Mouse (Mus musculus): ENCODE results near the gene Tac4. TPM values are rescaled to one million over a fixed set of nuclear protein-coding genes. Genes with fewer than 3 reads are reported as not detected.

Tac4 gene
- polyA plus RNA-seq, 1 experiment from 2014 or later = 0.21 TPM

GRCm38 (mm10) chr11:95231688-95232328, 29.5 kb upstream of the Tac4 start:
- no peaks in the 10 kb centered on the region for H3K4me1 ChIP-seq (ENCODE audit: control insufficient read depth, insufficient read depth, low read length)
- no peak overlapping the region for H3K9ac ChIP-seq (replicated peaks; ENCODE audit: low read depth, low read length)
- no peaks in the 10 kb centered on the region for H3K36me3 ChIP-seq (ENCODE audit: control insufficient read depth, insufficient read depth, low read length)
- peak; percentile 61 for ATAC-seq (ENCODE audit: low read depth)
- no peaks in the 10 kb centered on the region for H3K9me3 ChIP-seq (ENCODE audit: control insufficient read depth, low read length)
- 8% methylated on average over 24 of the region's 24 CpGs for WGBS
- H3K27ac ChIP-seq (ENCODE audit: low read depth, low read length) = no peak overlapping the region
- H3K27me3 ChIP-seq (ENCODE audit: control insufficient read depth, insufficient read depth, low read length) = no peaks in the 10 kb centered on the region
- peak overlapping the region; percentile 26; the same call in 1 of the 2 replicates for H3K4me2 ChIP-seq (ENCODE audit: low read depth, low read length)
- no peak overlapping the region for H3K4me3 ChIP-seq (ENCODE audit: low read depth, low read length)

- Histone ChIP-seq H3K36me3 (ENCODE audit: control insufficient read depth, insufficient read depth, low read length) (no peaks in the 10 kb centered on the region), H3K4me3 (ENCODE audit: low read depth, low read length) (no peak overlapping the region), H3K27me3 (ENCODE audit: control insufficient read depth, insufficient read depth, low read length) (no peaks in the 10 kb centered on the region), H3K4me2 (ENCODE audit: low read depth, low read length) (no peak overlapping the region), H3K9me3 (ENCODE audit: control insufficient read depth, low read length) (no peaks in the 10 kb centered on the region), H3K4me1 (ENCODE audit: control insufficient read depth, insufficient read depth, low read length) (no peaks in the 10 kb centered on the region), H3K9ac (replicated peaks; ENCODE audit: low read depth, low read length) (no peak overlapping the region), H3K27ac (ENCODE audit: low read depth, low read length) (no peak overlapping the region)
- WGBS = 38% methylated on average over 6 of the region's 6 CpGs
- ATAC-seq (ENCODE audit: low read depth) = no peak; the same call in 1 of the 2 replicates
Measured at GRCm38 (mm10) chr11:95232329-95232696, 29.0 kb upstream of the Tac4 start.

DNA sequence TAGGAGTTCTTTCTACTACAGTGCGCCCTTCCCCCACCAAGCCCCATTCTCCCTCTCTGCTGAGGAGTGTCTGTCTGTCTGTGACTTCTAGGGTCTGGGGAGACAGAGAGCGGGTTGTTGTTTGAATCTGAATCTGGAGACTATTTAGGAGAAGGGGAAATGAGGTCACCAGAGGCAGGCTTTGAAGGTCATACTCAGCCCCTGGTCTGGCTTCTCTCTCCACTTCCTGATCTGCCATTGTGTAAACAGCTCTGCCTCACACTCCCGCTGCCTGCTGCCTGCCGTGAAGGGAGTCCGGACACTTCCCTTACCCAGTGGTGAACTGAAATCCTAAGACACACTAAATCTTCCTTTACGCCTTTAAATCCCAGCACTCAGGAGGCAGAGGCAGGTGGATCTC, 22.9 kb upstream of the Tac4 start:
- H3K4me3 ChIP-seq (ENCODE audit: low read depth, low read length) = no peak overlapping the region
- H3K27ac ChIP-seq (ENCODE audit: low read depth, low read length) = no peak overlapping the region
- 85% methylated on average over 6 of the region's 6 CpGs for WGBS
- H3K4me1 ChIP-seq (ENCODE audit: control insufficient read depth, insufficient read depth, low read length) = no peaks in the 10 kb centered on the region
- H3K27me3 ChIP-seq (ENCODE audit: control insufficient read depth, insufficient read depth, low read length) = no peaks in the 10 kb centered on the region
- no peak overlapping the region for H3K9ac ChIP-seq (replicated peaks; ENCODE audit: low read depth, low read length)
- H3K4me2 ChIP-seq (ENCODE audit: low read depth, low read length) = no peak overlapping the region
- no peak for ATAC-seq (ENCODE audit: low read depth)
- H3K9me3 ChIP-seq (ENCODE audit: control insufficient read depth, low read length) = no peaks in the 10 kb centered on the region
- H3K36me3 ChIP-seq (ENCODE audit: control insufficient read depth, insufficient read depth, low read length) = no peaks in the 10 kb centered on the region

GRCm38 (mm10) chr11:95242653-95243052, 18.7 kb upstream of the Tac4 start:
- Histone ChIP-seq H3K4me1 (ENCODE audit: control insufficient read depth, insufficient read depth, low read length) (no peaks in the 10 kb centered on the region), H3K9ac (replicated peaks; ENCODE audit: low read depth, low read length) (no peak overlapping the region), H3K4me3 (ENCODE audit: low read depth, low read length) (no peak overlapping the region), H3K9me3 (ENCODE audit: control insufficient read depth, low read length) (no peaks in the 10 kb centered on the region), H3K27ac (ENCODE audit: low read depth, low read length) (no peak overlapping the region), H3K36me3 (ENCODE audit: control insufficient read depth, insufficient read depth, low read length) (no peaks in the 10 kb centered on the region), H3K27me3 (ENCODE audit: control insufficient read depth, insufficient read depth, low read length) (no peaks in the 10 kb centered on the region), H3K4me2 (ENCODE audit: low read depth, low read length) (no peak overlapping the region)
- 70% methylated on average over 6 of the region's 6 CpGs for WGBS
- ATAC-seq (ENCODE audit: low read depth) = no peak

DNA sequence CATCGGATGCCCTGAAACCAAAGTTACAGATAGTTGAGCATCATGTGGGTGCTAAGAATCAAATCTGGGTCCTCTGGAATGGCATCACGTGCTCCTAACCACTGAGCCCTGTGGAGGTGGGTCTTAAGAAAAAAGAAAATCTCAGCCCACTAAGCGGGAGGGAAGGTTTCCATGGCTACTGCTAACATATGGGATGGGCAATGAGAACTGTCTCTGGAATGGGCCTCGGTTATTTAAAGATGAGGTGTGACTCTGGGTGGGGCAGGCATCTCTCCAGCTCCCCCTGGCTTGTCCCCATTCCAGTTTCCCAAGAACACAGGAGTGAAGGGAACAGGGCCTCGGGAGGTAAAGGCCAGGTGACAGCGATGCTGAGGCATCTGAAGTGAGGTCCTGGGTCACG, 15.9 kb upstream of the Tac4 start:
- Histone ChIP-seq H3K4me3 (ENCODE audit: low read depth, low read length) (no peak overlapping the region), H3K4me2 (ENCODE audit: low read depth, low read length) (no peak overlapping the region), H3K27ac (ENCODE audit: low read depth, low read length) (no peak overlapping the region), H3K9ac (replicated peaks; ENCODE audit: low read depth, low read length) (no peak overlapping the region), H3K27me3 (ENCODE audit: control insufficient read depth, insufficient read depth, low read length) (no peaks in the 10 kb centered on the region), H3K9me3 (ENCODE audit: control insufficient read depth, low read length) (no peaks in the 10 kb centered on the region), H3K4me1 (ENCODE audit: control insufficient read depth, insufficient read depth, low read length) (no peaks in the 10 kb centered on the region), H3K36me3 (ENCODE audit: control insufficient read depth, insufficient read depth, low read length) (no peaks in the 10 kb centered on the region)
- WGBS = 74% methylated on average over 7 of the region's 7 CpGs
- ATAC-seq (ENCODE audit: low read depth) = no peak

DNA sequence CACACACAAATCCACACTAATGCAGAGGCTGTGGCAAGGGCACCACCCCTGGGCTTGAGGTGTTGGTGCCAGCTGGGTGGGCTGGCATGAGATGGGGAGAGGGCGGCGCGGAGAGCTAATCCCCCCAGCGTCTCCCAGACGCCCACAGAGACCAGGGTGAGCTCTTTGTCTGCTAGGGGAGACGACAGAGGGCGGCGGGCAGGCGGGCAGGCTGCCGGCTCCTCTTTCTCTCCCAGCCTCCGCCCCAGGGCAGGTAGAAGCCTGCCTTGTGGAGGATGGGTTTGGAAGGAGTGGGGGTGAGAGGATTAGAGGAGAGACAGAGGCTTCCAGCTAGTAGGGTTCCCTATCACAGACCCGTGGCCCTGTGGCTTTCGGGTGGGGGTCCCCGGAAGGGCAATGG, 14.3 kb upstream of the Tac4 start:
- Histone ChIP-seq H3K9me3 (ENCODE audit: control insufficient read depth, low read length) (no peaks in the 10 kb centered on the region), H3K4me2 (ENCODE audit: low read depth, low read length) (no peak overlapping the region), H3K27me3 (ENCODE audit: control insufficient read depth, insufficient read depth, low read length) (no peaks in the 10 kb centered on the region), H3K4me3 (ENCODE audit: low read depth, low read length) (no peak overlapping the region), H3K9ac (replicated peaks; ENCODE audit: low read depth, low read length) (no peak overlapping the region), H3K27ac (ENCODE audit: low read depth, low read length) (no peak overlapping the region), H3K4me1 (ENCODE audit: control insufficient read depth, insufficient read depth, low read length) (no peaks in the 10 kb centered on the region), H3K36me3 (ENCODE audit: control insufficient read depth, insufficient read depth, low read length) (no peaks in the 10 kb centered on the region)
- ATAC-seq (ENCODE audit: low read depth) = no peak
- WGBS = 59% methylated on average over 14 of the region's 14 CpGs

- no peak overlapping the region for H3K4me2 ChIP-seq (ENCODE audit: low read depth, low read length)
- 40% methylated on average over 10 of the region's 10 CpGs for WGBS
- no peak for ATAC-seq (ENCODE audit: low read depth)
Measured at GRCm38 (mm10) chr11:95250110-95250509, 11.2 kb upstream of the Tac4 start.

GRCm38 (mm10) chr11:95251295-95251694, 10.0 kb upstream of the Tac4 start:
- WGBS = 6% methylated on average over 11 of the region's 11 CpGs
- no peak overlapping the region for H3K4me2 ChIP-seq (ENCODE audit: low read depth, low read length)
- no peaks in the 10 kb centered on the region for H3K9me3 ChIP-seq (ENCODE audit: control insufficient read depth, low read length)
- H3K4me3 ChIP-seq (ENCODE audit: low read depth, low read length) = no peak overlapping the region
- no peak overlapping the region for H3K27ac ChIP-seq (ENCODE audit: low read depth, low read length)
- H3K27me3 ChIP-seq (ENCODE audit: control insufficient read depth, insufficient read depth, low read length) = no peaks in the 10 kb centered on the region
- no peak for ATAC-seq (ENCODE audit: low read depth)
- no peaks in the 10 kb centered on the region for H3K4me1 ChIP-seq (ENCODE audit: control insufficient read depth, insufficient read depth, low read length)
- no peaks in the 10 kb centered on the region for H3K36me3 ChIP-seq (ENCODE audit: control insufficient read depth, insufficient read depth, low read length)
- H3K9ac ChIP-seq (replicated peaks; ENCODE audit: low read depth, low read length) = no peak overlapping the region

More at GRCm38 (mm10) chr11:95250110-95250509, 11.2 kb upstream of the Tac4 start:
- no peak overlapping the region for H3K27ac ChIP-seq (ENCODE audit: low read depth, low read length)
- H3K9ac ChIP-seq (replicated peaks; ENCODE audit: low read depth, low read length) = no peak overlapping the region
- no peaks in the 10 kb centered on the region for H3K9me3 ChIP-seq (ENCODE audit: control insufficient read depth, low read length)
- H3K4me1 ChIP-seq (ENCODE audit: control insufficient read depth, insufficient read depth, low read length) = no peaks in the 10 kb centered on the region
- H3K27me3 ChIP-seq (ENCODE audit: control insufficient read depth, insufficient read depth, low read length) = no peaks in the 10 kb centered on the region
- no peaks in the 10 kb centered on the region for H3K36me3 ChIP-seq (ENCODE audit: control insufficient read depth, insufficient read depth, low read length)
- H3K4me3 ChIP-seq (ENCODE audit: low read depth, low read length) = no peak overlapping the region

- ATAC-seq (ENCODE audit: low read depth) = no peak
- Histone ChIP-seq H3K9me3 (ENCODE audit: control insufficient read depth, low read length) (no peaks in the 10 kb centered on the region), H3K4me1 (ENCODE audit: control insufficient read depth, insufficient read depth, low read length) (no peaks in the 10 kb centered on the region), H3K36me3 (ENCODE audit: control insufficient read depth, insufficient read depth, low read length) (no peaks in the 10 kb centered on the region), H3K9ac (replicated peaks; ENCODE audit: low read depth, low read length) (no peak overlapping the region), H3K27ac (ENCODE audit: low read depth, low read length) (no peak overlapping the region), H3K4me3 (ENCODE audit: low read depth, low read length) (no peak overlapping the region), H3K4me2 (ENCODE audit: low read depth, low read length) (no peak overlapping the region), H3K27me3 (ENCODE audit: control insufficient read depth, insufficient read depth, low read length) (no peaks in the 10 kb centered on the region)
- WGBS = 87% methylated on average over 6 of the region's 6 CpGs
Measured at GRCm38 (mm10) chr11:95252104-95252503, 9.2 kb upstream of the Tac4 start.

Measured in neural tube, embryonic 14.5 days (tissue).